Mouse (Mus musculus): Measurements from ENCODE around the gene Tnfrsf14.

DNA sequence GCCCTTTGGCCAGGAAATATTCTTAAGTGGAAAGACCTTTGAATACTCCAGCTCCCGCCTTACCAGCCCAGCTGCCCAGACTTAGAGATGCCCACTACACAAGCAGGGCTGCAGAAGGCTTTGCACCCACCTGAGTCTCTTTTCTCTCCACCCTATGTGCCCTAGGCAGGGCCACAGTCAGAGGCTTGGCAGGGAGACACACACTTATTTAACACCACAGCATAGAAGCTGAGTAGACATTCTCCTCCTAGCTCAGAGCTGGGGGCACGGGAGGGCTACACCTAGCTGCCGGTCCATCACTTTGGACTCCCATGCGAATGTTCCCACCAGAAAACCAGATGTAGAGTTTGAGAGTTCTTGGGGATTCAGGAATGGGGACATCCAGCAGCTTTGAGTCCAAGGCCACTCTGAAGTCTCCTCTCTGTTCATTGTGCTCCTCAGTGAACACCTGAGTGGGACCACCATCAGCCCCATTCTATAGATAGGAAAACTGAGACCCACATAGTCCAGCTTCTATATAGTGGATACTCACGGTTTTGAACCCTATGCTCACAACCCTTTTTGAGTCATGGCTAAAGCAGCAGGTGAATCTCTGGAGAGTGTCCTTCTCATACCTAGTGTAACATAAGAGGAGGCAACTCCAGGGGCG lies 20.7 kb upstream of the Tnfrsf14 start:
- TF ChIP-seq CTCF (IDR thresholded peaks at IDR 0.05 in 2 of 3, conservative IDR thresholded peaks at IDR 0.05 in 1 of 3; ENCODE audit: control insufficient read depth in 1 of 3, insufficient read depth in 1 of 3, low read depth in 2 of 3, low read length in 3 of 3, poor library complexity in 1 of 3, severe bottlenecking in 1 of 3) (no peak), MAZ (IDR thresholded peaks at IDR 0.05; ENCODE audit: low read depth, low read length) (no peak), USF1 (IDR thresholded peaks at IDR 0.05; ENCODE audit: low read depth, low read length) (no peak), E2F4 (IDR thresholded peaks at IDR 0.05; ENCODE audit: borderline replicate concordance, low read depth, low read length) (no peak), KAT2A (conservative IDR thresholded peaks at IDR 0.05; ENCODE audit: low read depth, low read length) (no peak), HCFC1 (IDR thresholded peaks at IDR 0.05; ENCODE audit: low read depth, low read length) (no peak), MAX (IDR thresholded peaks at IDR 0.05; ENCODE audit: low read length) (no peak), GATA1 (IDR thresholded peaks at IDR 0.05; ENCODE audit: low read depth, low read length) (no peak), JUND (IDR thresholded peaks at IDR 0.05; ENCODE audit: low read depth, low read length) (no peak), TAL1 (IDR thresholded peaks at IDR 0.05; ENCODE audit: low read length) (no peak), POLR2A (IDR thresholded peaks at IDR 0.05; ENCODE audit: control insufficient read depth in 1 of 2, insufficient read depth in 1 of 2, low read depth in 1 of 2, low read length in 2 of 2, poor library complexity in 1 of 2) (no peak)

Measured in MEL (cell line).